Mouse (Mus musculus) liver, embryonic 14.5 days (tissue): ENCODE measurements around the gene Serpinf2. TPM values are rescaled to one million over a fixed set of nuclear protein-coding genes. Genes with fewer than 3 reads are reported as not detected.
A peak's percentile ranks its signal among the peaks of the same experiment; 100 is the strongest.
"Not testable (repeated sequence)": the region's sequence is repeated elsewhere in the genome, so short reads cannot be mapped to it uniquely, and the experiment has no call there.

ENCODE experiments used
- ATAC-seq: fragments of 200-750 bp; cut with Nextera tagmentation; 2 replicates; pipeline ENCODE4 v1.8.0; 2017; ENCODE audit warnings: moderate number of reproducible peaks, mild to moderate bottlenecking, moderate library complexity; ENCODE audit not compliant: insufficient read depth
- DNase-seq, 3 experiments: peaks; one replicate each; pipeline ENCODE4 v3.0.0-alpha.2; 2012 to 2013; ENCODE audit warnings: low read depth in 3 of 3, low spot score in 3 of 3
- H3K27ac ChIP-seq: fragments of 300-500 bp; sonication (generic); 2 replicates; pipeline ENCODE4 v1.5.1; 2014; ENCODE audit warnings: moderate library complexity, mild to moderate bottlenecking, control low read depth, inconsistent platforms
- H3K27me3 ChIP-seq: fragments of 300-500 bp; sonication (generic); 2 replicates; pipeline ENCODE4 v1.6.1; 2014; ENCODE audit warnings: mild to moderate bottlenecking, low read length, moderate library complexity; ENCODE audit not compliant: control insufficient read depth, insufficient read depth
- H3K36me3 ChIP-seq: fragments of 300-500 bp; sonication (generic); replicated peaks from 2 replicates; pipeline ENCODE4 v1.6.1; 2014; ENCODE audit warnings: low read depth; ENCODE audit not compliant: control insufficient read depth, insufficient read depth
- H3K4me1 ChIP-seq, 2 experiments: fragments of 200-500 bp in 1 of 2; fragments of 300-500 bp in 1 of 2; sonication (generic) in 1 of 2; replicated peaks; 2 replicates each; pipeline ENCODE4 v1.6.1; 2012 to 2014; ENCODE audit warnings: antibody characterized with exemption in 1 of 2, inconsistent platforms in 1 of 2, low read length in 1 of 2; ENCODE audit not compliant: control insufficient read depth in 2 of 2, insufficient read depth in 2 of 2
- H3K4me2 ChIP-seq: fragments of 300-500 bp; sonication (generic); 2 replicates; pipeline ENCODE4 v1.6.1; 2014; ENCODE audit warnings: low read depth, mild to moderate bottlenecking, control low read depth, moderate library complexity
- H3K4me3 ChIP-seq, 2 experiments: fragments of 200-500 bp in 1 of 2; fragments of 300-500 bp in 1 of 2; sonication (generic) in 1 of 2; 2 replicates each; pipeline ENCODE4 v1.5.1; 2012 to 2014; ENCODE audit warnings: low read depth in 2 of 2, low read length in 2 of 2, mild to moderate bottlenecking in 2 of 2, control low read depth in 1 of 2, inconsistent platforms in 1 of 2, moderate library complexity in 1 of 2; ENCODE audit not compliant: insufficient read depth in 1 of 2
- H3K9ac ChIP-seq: fragments of 300-500 bp; sonication (generic); replicated peaks from 2 replicates; pipeline ENCODE4 v1.6.1; 2014; ENCODE audit warnings: mild to moderate bottlenecking, control low read depth, moderate library complexity
- H3K9me3 ChIP-seq: fragments of 300-500 bp; sonication (generic); 2 replicates; pipeline ENCODE4 v1.6.1; 2016; ENCODE audit warnings: low read length, mixed read lengths; ENCODE audit not compliant: control insufficient read depth
- CTCF ChIP-seq: IDR thresholded peaks from 2 replicates; pipeline ENCODE4 v1.5.1; 2016; ENCODE audit warnings: antibody characterized with exemption, low read depth, control low read depth
- EP300 ChIP-seq: IDR thresholded peaks from 2 replicates; pipeline ENCODE4 v1.6.1; 2016; ENCODE audit warnings: antibody characterized with exemption, low read depth
- WGBS: fragments of 180-500 bp; shearing (Covaris S2); extraction: QIAGEN DNeasy Blood & Tissue Kit; methylation state at CpG from one replicate; pipeline ENCODE4 v1.1.7; 2014; ENCODE audit not compliant: insufficient replicate concordance; 5-methylcytosine and 5-hydroxymethylcytosine counted together
- microRNA counts: library from miRNA; unstranded; fragments of <30 nt; microRNA quantifications from one replicate; lab custom pipeline; 2016
- microRNA-seq: library from miRNA; unstranded; fragments of <30 nt; microRNA quantifications from one replicate; pipeline ENCODE4, GENCODE M21; 2016
- polyA plus RNA-seq, 2 experiments: library from polyadenylated mRNA; depleted of rRNA in 1 of 2; stranded (reverse) in 1 of 2; unstranded in 1 of 2; fragments of >200 nt; fragmentation: Nextera tagmentation in 1 of 2; extraction: Ambion mirVana in 1 of 2; gene quantifications; 2 replicates each; pipeline versions ENCODE4 v1.2.1 to v1.2.3; 2012 to 2014

The Serpinf2 gene
- polyA plus RNA-seq, 2 experiments = 304 to 474 TPM

DNA sequence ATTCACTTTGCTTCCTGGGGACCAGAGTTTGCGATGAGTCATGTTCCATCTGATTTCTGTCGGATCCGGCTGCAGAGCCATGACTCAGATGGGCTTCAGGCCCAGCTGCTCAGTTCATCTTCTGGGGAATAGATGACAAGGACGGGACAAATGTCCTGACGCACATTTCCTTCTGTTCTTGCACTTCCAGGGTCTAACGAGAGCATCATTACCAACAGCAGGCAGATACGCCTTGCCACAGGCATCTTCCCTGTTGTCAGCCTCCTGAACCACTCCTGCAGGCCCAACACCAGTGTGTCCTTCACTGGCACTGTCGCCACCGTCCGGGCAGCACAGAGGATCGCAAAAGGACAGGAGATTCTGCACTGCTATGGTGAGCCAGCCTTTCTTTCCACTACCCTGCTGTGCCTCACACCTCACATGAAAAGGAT, 40.0 kb downstream of the Serpinf2 start:
- WGBS = 74% methylated on average over 11 of the region's 11 CpGs
- ATAC-seq = no peak

DNA sequence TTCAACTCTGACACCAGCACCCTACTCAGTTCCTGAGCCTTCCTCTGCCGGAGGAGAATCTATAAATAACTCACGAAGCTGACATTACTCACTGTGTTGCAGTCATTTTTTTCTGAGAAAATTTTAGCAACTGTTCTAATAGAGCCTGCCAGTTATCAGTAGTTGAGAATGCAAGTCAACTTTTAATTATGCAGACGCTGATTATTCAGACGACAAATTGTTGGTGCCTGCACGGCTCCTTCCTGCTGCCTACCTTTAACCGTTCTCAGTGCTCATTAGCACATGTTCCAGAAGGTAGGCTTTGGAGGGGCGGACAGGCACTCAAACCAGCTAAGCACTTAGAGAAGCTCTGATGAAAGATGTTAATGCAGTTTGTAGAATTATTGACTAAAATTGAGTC, 41.9 kb downstream of the Serpinf2 start:
- WGBS = 60% methylated on average over 7 of the region's 7 CpGs
- H3K36me3 ChIP-seq = no peaks in the 10 kb centered on the region
- H3K27ac ChIP-seq = no peak overlapping the region
- no peaks in the 10 kb centered on the region for H3K9me3 ChIP-seq
- peaks cover 0 to 2% of the 10 kb centered on the region in 2 experiments; a peak in 1 of 4 replicates for H3K4me1 ChIP-seq
- H3K27me3 ChIP-seq = no peaks in the 10 kb centered on the region
- H3K4me3 ChIP-seq = no peak overlapping the region
- no peak for TF ChIP-seq CTCF
- TF ChIP-seq EP300 = no peak
- no peak overlapping the region for H3K9ac ChIP-seq
- ATAC-seq = no peak
- no peak overlapping the region for H3K4me2 ChIP-seq
- no peak for DNase-seq

More for the DNA sequence above, 40.0 kb downstream of the Serpinf2 start:
- Histone ChIP-seq H3K4me1 (peaks cover 0 to 5% of the 10 kb centered on the region in 2 experiments; a peak in 1 of 4 replicates), H3K9me3 (no peaks in the 10 kb centered on the region), H3K4me3 (no peak overlapping the region), H3K9ac (no peak overlapping the region), H3K36me3 (no peaks in the 10 kb centered on the region), H3K27ac (no peak overlapping the region), H3K27me3 (no peaks in the 10 kb centered on the region), H3K4me2 (no peak overlapping the region)
- TF ChIP-seq EP300 = no peak
- TF ChIP-seq CTCF = no peak
- no peak for DNase-seq

DNA sequence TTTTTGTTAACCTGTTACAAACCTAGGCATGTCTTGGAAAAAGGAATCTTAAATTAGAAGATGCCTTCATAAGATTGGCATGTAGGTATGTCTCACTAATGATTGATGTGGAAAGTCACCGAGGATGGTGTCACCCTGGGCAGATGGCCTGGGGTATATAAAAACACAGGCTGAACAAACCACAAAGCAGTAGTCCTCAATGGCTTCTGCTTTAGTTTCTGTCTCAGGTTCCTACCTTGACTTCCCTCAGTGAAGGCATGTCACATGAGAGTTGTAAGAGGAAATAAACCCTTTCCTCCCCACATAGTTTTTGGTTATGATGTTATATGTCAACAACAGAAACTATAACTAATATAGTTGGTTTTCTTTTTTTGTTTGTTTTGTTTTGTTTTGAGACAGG, 43.8 kb downstream of the Serpinf2 start:
- ATAC-seq (no peak), DNase-seq (no peak)
- TF ChIP-seq CTCF (no peak), EP300 (no peak)
- H3K9ac ChIP-seq = no peak overlapping the region
- H3K27me3 ChIP-seq = no peaks in the 10 kb centered on the region
- H3K27ac ChIP-seq = no peak overlapping the region
- H3K9me3 ChIP-seq = no peaks in the 10 kb centered on the region
- no peak overlapping the region for H3K4me3 ChIP-seq
- 25% methylated on average over 1 of the region's 1 CpGs for WGBS
- H3K4me1 ChIP-seq = no peaks in the 10 kb centered on the region
- H3K36me3 ChIP-seq = no peaks in the 10 kb centered on the region
- H3K4me2 ChIP-seq = no peak overlapping the region

DNA sequence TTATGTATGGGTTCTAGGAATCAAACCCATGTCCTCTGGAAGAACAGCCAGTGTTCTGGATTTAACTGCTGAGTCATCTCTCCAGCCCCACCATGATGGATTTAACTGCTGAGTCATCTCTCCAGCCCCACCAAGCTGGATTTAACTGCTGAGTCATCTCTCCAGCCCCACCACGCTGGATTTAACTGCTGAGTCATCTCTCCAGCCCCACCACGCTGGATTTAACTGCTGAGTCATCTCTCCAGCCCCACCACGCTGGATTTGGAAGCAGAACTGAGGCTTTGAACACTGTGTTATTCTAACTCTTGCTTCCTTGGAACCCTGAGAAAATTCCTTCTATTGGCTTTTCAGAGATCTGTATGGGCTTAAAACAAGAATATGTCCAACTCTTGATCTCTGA, 55.9 kb downstream of the Serpinf2 start:
- H3K27ac ChIP-seq, H3K9ac ChIP-seq, H3K4me1 ChIP-seq, ATAC-seq, H3K4me2 ChIP-seq, H3K4me3 ChIP-seq, H3K9me3 ChIP-seq, H3K36me3 ChIP-seq, H3K27me3 ChIP-seq: not testable (repeated sequence)
- peak; percentile 20 to 59 (median 27) for DNase-seq
- 16% methylated on average over 3 of the region's 3 CpGs for WGBS

MicroRNAs encoded within 50 kb of the gene (microRNA counts, 519-probe panel; counts per million panel counts)
- microRNA mmu-miR-22 (lab: Ali Mortazavi, UCI) = 8,150 counts per million, percentile 85 among the panel's probes with 10 or more counts

Small RNAs within 50 kb of the gene (microRNA-seq; reads per million reads assigned to microRNA genes)
- gene Mir22 = 26,375 reads per million, percentile 97 among the genes with 10 or more reads in this experiment

Other genes with a start within 250 kb of the Serpinf2 start
- gene Dph1, start 248.3 kb downstream of the Serpinf2 start, polyA plus RNA-seq (2012; rRNA removed) = 9.8 and 11.6 TPM in 2 replicates
- gene Dph1, start 248.3 kb downstream of the Serpinf2 start, polyA plus RNA-seq (2014; fragmentation: Nextera tagmentation; extraction: Ambion mirVana) = 9.8 and 12.1 TPM in 2 replicates
- gene Rtn4rl1, start 245.8 kb downstream of the Serpinf2 start, polyA plus RNA-seq (2012; rRNA removed) = 0.56 and 0.61 TPM in 2 replicates
- 0.68 and 0.98 TPM in 2 replicates for gene Rtn4rl1, start 245.8 kb downstream of the Serpinf2 start, polyA plus RNA-seq (2014; fragmentation: Nextera tagmentation; extraction: Ambion mirVana)
- 29.6 and 55.3 TPM in 2 replicates for gene Rpa1, start 91.3 kb downstream of the Serpinf2 start, polyA plus RNA-seq (2012; rRNA removed)
- gene Rpa1, start 91.3 kb downstream of the Serpinf2 start, polyA plus RNA-seq (2014; fragmentation: Nextera tagmentation; extraction: Ambion mirVana) = 93.2 and 102 TPM in 2 replicates
- 1.8 and 2.2 TPM in 2 replicates for gene Smyd4, start 91.2 kb downstream of the Serpinf2 start, polyA plus RNA-seq (2012; rRNA removed)
- 2.7 and 3.1 TPM in 2 replicates for gene Smyd4, start 91.2 kb downstream of the Serpinf2 start, polyA plus RNA-seq (2014; fragmentation: Nextera tagmentation; extraction: Ambion mirVana)
- gene Serpinf1, start 16.9 kb downstream of the Serpinf2 start, polyA plus RNA-seq (2012; rRNA removed) = 104 and 128 TPM in 2 replicates
- gene Serpinf1, start 16.9 kb downstream of the Serpinf2 start, polyA plus RNA-seq (2014; fragmentation: Nextera tagmentation; extraction: Ambion mirVana) = 145 and 166 TPM in 2 replicates
- 15.3 and 16.4 TPM in 2 replicates for gene Wdr81, start 15.1 kb upstream of the Serpinf2 start, polyA plus RNA-seq (2012; rRNA removed)
- 14.6 and 15.8 TPM in 2 replicates for gene Wdr81, start 15.1 kb upstream of the Serpinf2 start, polyA plus RNA-seq (2014; fragmentation: Nextera tagmentation; extraction: Ambion mirVana)
- gene Tlcd2, start 22.1 kb upstream of the Serpinf2 start, polyA plus RNA-seq (2012; rRNA removed) = 7.3 and 8.2 TPM in 2 replicates
- gene Tlcd2, start 22.1 kb upstream of the Serpinf2 start, polyA plus RNA-seq (2014; fragmentation: Nextera tagmentation; extraction: Ambion mirVana) = 11.9 and 13.0 TPM in 2 replicates
- 34.2 and 38.1 TPM in 2 replicates for gene Prpf8, start 47.2 kb upstream of the Serpinf2 start, polyA plus RNA-seq (2012; rRNA removed)
- gene Prpf8, start 47.2 kb upstream of the Serpinf2 start, polyA plus RNA-seq (2014; fragmentation: Nextera tagmentation; extraction: Ambion mirVana) = 34.2 and 42.2 TPM in 2 replicates
- 1.6 and 1.7 TPM in 2 replicates for gene Rilp, start 70.5 kb upstream of the Serpinf2 start, polyA plus RNA-seq (2012; rRNA removed)
- gene Rilp, start 70.5 kb upstream of the Serpinf2 start, polyA plus RNA-seq (2014; fragmentation: Nextera tagmentation; extraction: Ambion mirVana) = 2.0 and 2.4 TPM in 2 replicates
- gene Scarf1, start 73.9 kb upstream of the Serpinf2 start, polyA plus RNA-seq (2012; rRNA removed) = 2.4 and 2.6 TPM in 2 replicates
- gene Scarf1, start 73.9 kb upstream of the Serpinf2 start, polyA plus RNA-seq (2014; fragmentation: Nextera tagmentation; extraction: Ambion mirVana) = 1.1 and 2.0 TPM in 2 replicates
- 2.7 and 3.0 TPM in 2 replicates for gene Slc43a2, start 92.1 kb upstream of the Serpinf2 start, polyA plus RNA-seq (2012; rRNA removed)
- gene Slc43a2, start 92.1 kb upstream of the Serpinf2 start, polyA plus RNA-seq (2014; fragmentation: Nextera tagmentation; extraction: Ambion mirVana) = 2.4 and 2.8 TPM in 2 replicates
- gene Pitpna, start 148.5 kb upstream of the Serpinf2 start, polyA plus RNA-seq (2012; rRNA removed) = 18.1 and 25.5 TPM in 2 replicates
- 32.3 and 35.4 TPM in 2 replicates for gene Pitpna, start 148.5 kb upstream of the Serpinf2 start, polyA plus RNA-seq (2014; fragmentation: Nextera tagmentation; extraction: Ambion mirVana)
- 10.8 and 13.0 TPM in 2 replicates for gene Inpp5k, start 191.4 kb upstream of the Serpinf2 start, polyA plus RNA-seq (2012; rRNA removed)
- 16.3 and 17.0 TPM in 2 replicates for gene Inpp5k, start 191.4 kb upstream of the Serpinf2 start, polyA plus RNA-seq (2014; fragmentation: Nextera tagmentation; extraction: Ambion mirVana)
- 12.8 and 14.4 TPM in 2 replicates for gene Myo1c, start 210.9 kb upstream of the Serpinf2 start, polyA plus RNA-seq (2012; rRNA removed)
- 12.6 and 16.3 TPM in 2 replicates for gene Myo1c, start 210.9 kb upstream of the Serpinf2 start, polyA plus RNA-seq (2014; fragmentation: Nextera tagmentation; extraction: Ambion mirVana)
- 15.0 and 20.1 TPM in 2 replicates for gene Crk, start 239.7 kb upstream of the Serpinf2 start, polyA plus RNA-seq (2012; rRNA removed)
- gene Crk, start 239.7 kb upstream of the Serpinf2 start, polyA plus RNA-seq (2014; fragmentation: Nextera tagmentation; extraction: Ambion mirVana) = 24.5 and 27.7 TPM in 2 replicates